Mouse (Mus musculus): Measurements from ENCODE around the gene Fezf2.

Gene Fezf2

DNA sequence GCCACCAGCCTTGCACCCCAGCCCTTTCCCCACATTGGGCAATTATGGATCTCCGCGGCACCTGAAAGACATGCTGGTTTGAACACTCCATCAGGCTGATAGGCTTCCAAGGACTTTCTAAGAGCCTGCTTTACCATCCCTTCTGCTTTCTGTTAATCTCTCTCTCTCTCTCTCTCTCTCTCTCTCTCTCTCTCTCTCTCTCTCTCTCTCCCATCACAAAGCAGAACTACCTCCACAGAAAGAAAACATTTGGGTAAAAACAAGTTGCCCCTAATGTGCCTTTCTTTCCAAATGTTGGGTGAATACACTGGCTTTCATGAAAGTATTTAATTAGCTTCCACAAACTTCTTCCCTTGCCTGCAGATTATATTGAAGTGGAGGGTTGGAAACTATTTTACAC is at the start of gene Fezf2:
Gene Fezf2, minus strand, starts transcription at position 101 of the 400 bp plus-strand sequence.
- DNase-seq (ENCODE audit: low read depth) = no peak

DNA sequence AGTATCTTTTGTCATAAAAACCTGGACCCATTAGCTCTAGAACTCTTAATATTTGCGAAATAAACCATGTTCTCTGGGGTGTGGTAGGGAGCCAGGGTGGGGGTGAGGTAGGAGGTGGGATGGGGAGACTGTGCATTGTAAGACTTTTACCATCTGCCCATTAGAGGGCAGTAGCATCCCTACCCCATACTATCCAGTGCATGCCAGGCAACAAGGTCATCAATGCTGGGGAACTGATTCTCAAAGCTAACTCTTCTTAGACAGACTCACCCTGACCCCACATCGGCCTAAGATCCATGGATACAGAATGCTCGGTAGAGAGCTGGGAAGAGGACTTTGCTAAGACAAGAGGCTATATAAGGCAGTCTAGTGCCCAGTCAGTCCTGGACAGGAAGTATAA is 49.6 kb upstream of the Fezf2 start:
- no peak for DNase-seq (ENCODE audit: low read depth)

DNA sequence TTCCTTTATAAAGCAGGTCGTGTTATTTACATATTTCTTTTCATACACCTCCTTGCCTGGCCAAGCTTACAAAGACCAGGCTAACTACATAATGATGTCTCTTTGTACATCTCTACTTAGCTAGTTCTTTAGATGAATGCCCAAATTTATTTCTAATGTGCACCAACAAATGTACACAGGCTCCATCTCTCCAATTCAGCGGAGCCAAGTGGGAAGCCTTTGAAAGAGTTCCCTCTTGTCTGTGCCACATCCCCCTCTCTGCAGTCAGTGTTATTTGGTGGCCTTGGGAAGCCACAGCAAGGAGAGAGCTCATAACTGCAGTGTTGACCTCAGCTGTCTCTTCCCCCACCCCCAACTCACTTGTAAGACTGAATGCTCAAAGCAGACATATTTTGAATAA is 46.3 kb upstream of the Fezf2 start:
- DNase-seq (ENCODE audit: low read depth) = no peak

DNA sequence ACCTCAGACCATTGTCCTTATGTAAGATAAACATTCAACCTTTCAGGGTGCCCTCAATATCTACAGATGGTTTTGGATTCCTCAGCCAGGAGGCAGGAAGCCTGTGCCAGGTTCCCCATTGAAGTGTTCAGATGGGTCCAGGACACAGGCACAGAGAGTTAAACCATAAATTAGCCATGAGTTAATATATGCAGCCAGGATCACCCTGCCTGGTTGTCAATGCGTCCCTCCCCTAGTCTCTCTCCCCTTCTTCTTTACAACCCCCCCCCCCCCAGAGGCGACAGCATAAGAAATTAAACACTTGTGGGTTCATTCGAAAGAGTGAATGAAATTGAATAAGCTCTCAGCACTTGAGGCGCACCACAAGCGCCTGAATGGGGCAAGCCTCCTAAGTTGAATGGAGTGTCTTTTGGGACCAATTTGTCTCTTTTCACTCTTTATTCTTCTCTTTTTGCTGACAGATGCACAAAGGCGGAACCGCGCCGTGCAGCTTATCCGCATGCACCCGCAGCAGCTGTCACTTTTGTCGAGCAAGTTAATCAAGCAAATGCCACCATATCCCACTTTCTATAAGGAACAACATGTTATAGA is 45.4 kb upstream of the Fezf2 start:
- no peak for DNase-seq (ENCODE audit: low read depth)

DNA sequence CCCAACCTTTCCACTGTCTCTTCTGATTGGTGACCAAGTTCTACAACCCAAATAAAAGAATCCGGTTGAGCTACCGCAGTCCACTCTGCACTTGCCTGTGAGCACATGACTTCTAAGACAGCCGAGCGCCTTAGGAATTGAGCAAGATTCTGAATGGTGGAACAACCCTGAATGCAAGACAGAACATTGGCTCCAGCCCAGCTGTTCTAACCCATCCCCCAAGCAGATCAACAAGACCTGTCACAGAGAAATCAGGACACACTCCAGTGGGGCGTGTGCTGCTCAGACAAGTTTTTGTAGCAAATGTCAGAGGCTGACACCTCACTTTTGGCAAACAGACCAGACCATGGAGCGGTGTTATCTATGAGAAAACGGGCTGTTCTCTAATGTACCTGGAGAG is 43.2 kb upstream of the Fezf2 start:
- no peak for DNase-seq (ENCODE audit: low read depth)

DNA sequence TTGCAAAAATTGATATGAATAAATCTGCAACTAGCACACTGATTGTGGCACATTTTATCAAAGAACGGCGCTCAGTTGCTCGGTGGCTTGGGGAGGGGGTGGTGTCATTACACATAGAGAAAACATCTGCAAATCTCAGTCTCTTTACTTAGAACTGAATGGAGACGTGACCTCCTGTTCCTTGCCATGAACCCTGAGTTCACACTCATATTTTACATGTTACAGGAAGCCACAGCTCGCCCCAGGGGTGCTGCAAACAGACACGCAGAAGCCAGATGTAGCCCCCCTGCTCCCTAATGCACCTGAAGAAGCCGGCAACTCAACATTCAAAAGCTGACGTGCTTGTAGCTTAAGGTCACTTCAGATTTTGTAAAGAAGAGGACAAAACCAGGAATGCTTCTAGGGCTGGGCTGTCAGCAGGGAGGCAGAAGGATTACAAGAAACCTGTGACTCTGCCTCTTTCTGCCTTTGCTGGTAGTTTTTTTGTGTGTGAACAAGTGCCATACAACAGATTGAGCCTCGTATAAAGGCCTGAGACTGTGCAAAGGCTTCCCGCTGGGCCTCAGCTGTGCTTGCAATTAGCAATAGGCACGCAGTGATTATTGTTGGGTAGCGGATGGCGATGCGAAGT is 40.9 kb upstream of the Fezf2 start:
- DNase-seq (ENCODE audit: low read depth) = no peak

DNA sequence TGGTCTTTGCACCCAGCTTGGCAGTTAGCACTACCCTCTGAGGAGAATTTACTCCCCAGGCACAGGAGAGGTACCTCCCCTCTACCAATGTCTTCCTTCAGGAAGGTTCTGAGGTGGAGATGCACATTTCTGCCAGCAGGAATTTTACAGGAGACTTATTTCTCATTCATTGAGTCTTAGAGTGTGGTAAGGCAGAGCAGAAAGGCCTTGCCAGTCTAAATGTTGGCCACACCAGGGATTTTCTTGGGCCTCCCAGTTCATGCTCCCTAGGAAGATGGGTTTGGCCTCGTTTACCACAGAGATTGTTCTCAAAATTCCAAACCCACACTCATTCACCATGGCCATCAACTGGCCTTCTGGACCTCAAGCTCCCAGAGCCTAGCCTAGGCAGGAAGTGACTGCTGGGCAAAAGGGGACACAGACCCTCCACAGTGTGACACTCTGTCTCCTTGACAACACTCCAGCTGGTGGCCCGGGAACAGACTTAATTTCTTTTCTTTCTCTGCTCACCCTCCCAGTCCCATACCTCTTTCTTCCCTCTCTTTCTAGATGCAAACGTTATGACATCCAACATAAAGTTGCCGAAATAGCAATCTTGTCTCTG is 40.3 kb upstream of the Fezf2 start:
- no peak for DNase-seq (ENCODE audit: low read depth)

DNA sequence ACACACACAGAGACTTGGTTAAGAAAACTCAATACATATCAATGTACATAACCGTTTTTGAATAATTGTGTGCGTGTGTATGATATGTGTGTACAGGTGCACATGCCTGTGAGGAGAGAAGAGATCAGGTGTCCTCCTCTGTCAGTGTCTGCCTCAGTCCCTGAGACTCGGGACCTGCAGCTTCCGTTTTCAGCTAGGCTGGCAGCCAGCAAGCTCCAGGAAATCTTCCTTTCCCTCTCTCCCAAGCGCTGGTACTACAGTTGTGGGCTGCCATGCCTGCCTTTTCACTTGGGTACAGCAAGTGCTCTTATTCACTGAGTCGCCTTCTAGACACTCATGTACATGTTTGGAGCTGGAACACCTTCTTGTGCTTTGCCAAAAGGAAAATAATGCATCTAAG is 39.2 kb upstream of the Fezf2 start:
- DNase-seq (ENCODE audit: low read depth) = no peak

DNA sequence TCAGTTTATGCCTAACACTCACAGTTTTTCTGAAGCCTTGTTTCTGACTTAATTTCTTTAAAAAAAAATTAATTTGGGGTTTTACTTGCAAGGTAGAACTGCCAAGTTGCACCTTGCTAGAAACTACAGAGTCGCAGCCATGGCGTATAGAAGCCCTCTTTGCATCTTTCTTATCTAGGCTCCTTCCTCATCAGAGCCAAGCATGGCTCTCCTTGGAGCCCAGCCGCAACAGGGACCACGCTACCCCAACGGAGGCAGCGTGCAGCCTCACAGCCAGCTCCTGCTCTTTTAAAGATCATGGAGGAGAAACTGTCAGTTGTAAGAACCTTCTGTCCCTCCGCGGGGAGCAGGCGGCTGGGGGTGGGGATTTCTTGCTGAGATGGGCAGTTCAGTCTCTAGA is 29.9 kb upstream of the Fezf2 start:
- no peak for DNase-seq (ENCODE audit: low read depth)

DNA sequence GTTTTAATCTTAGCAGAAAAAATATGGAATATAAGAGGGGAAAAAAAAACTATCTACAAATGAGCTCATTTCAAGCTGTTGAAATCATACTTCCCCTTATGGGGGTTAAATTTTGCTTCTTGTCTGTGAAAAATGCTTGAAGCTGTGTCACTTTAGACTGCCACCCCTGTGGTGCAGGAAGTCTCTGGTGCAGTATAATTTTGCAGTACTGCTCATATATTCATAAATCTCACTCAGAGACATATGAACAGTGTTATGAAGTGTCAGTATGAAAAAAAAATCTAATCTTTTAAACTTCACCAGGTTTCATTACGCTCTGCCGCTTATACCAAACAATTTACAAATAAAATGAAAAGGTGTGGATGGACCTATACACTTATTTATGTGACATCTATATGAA is 29.3 kb upstream of the Fezf2 start:
- no peak for DNase-seq (ENCODE audit: low read depth)

DNA sequence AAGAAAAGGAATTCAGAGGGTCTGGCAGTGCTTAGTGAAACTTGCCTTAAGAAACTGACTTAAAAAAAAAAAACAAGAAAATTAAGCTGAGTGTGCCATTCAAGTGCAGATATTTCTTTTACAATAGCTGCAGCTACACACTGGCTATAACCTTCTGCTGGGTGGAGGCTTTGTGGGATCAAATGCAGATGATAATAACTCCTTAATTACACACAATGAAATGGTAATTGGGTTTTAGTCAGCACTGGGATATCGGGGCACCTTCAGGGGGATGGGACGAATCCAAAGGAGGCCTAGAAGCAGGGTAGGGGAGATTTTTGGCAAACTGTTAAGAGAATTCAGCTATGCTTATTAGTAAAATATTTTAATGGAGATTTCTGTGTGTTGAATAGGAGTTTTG is 27.5 kb upstream of the Fezf2 start:
- no peak for DNase-seq (ENCODE audit: low read depth)

DNA sequence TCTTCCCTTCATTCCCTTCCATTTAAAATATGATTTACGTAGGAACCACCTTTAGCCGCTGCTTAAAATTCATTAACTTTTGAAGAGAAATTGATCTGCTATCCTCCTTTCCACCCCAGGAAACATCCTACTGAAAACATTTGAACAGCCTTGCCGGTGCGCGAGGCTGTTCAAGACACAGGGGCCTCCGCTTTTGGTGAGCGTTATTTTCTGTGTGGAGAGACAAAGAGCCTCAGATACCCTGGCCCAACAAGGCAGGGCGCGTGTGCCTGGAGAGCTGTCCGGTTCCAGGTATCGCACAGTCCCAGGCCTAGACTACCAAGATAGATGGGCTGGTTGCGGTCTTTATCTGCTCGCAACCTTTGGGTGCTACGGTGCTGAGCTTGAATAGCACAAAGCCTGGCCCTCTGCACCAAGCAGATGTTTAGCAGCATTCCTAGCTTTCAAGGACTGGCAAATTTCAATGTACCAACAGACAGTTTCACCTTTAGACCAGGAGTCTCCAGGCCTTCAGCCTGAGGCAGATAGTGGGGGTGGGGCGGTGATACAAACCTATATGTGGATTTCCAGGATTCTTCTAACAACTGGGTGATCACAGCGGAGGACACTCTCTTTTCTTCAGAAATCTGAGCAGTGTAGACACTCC is 2.4 kb upstream of the Fezf2 start:
- no peak for DNase-seq (ENCODE audit: low read depth)

DNA sequence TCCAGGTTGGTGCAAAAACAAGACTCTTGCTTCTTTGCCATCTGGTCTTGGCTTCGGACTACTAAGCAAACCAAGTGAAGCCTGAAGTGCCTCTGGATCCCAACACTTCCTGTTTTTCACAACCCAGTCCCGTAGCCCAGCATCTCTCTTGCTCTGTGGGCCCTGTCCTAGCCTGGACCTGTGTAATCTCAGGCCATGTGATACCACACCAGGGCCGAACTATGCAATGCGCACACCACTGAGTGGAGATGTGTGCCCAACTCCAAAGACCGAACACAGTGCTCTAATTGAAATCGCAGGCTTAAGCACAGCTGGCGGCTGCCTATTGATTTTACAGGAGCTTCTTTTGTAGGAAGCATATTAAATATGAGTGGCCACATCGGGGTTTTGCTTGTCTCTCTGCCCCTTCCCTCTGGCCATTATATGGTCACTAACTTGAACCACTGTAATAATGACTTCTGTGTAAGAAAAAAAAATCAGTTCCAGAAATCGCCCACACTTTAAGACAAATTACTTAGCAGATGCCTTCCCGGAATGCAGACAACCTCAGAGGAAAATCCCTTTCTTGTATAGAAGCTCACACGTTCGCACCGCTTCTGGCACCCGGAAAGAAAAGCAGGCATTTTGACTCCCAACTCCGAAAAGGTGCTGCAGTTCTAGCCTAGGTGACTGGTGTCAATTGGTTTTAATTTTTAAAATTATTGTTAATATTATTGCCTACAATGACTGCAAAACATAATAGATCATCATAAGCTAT is 1.5 kb upstream of the Fezf2 start:
- no peak for DNase-seq (ENCODE audit: low read depth)

DNA sequence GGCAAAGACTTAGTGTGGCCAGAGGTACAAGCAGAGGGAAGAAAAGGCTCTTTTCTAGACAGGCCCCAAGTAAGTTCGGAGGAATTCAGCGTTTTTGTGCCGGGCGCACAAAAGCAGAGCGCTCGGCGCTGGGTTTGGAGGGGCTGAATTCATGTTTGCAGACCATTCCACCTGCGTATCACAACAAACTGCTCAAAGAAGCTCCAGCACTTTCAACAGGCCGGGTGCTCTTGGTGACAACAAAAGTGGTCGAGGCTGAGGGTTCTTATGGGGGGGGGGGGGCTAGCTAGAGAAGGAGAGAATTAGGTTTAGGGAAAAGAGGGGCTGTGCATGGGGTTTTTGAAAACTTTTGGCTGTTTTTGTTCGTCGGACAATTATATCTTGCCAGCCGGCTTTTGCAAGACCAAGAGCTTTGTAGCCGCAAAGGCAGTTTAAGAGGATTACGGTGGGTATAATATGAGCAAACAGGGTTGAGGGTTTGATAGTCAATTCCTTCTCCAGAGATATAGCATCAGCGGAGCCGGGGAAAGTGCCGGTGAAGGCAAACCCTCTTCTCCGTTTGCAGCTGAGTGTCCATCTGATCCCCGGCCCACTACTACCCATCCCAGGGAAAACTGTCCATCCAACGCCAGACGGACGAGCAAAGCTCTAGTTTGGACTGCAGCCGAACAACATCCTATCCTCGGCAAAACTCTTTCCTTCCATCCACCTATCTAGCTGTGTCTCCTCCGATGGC is 956 bp downstream of the Fezf2 start:
- DNase-seq (ENCODE audit: low read depth) = no peak

DNA sequence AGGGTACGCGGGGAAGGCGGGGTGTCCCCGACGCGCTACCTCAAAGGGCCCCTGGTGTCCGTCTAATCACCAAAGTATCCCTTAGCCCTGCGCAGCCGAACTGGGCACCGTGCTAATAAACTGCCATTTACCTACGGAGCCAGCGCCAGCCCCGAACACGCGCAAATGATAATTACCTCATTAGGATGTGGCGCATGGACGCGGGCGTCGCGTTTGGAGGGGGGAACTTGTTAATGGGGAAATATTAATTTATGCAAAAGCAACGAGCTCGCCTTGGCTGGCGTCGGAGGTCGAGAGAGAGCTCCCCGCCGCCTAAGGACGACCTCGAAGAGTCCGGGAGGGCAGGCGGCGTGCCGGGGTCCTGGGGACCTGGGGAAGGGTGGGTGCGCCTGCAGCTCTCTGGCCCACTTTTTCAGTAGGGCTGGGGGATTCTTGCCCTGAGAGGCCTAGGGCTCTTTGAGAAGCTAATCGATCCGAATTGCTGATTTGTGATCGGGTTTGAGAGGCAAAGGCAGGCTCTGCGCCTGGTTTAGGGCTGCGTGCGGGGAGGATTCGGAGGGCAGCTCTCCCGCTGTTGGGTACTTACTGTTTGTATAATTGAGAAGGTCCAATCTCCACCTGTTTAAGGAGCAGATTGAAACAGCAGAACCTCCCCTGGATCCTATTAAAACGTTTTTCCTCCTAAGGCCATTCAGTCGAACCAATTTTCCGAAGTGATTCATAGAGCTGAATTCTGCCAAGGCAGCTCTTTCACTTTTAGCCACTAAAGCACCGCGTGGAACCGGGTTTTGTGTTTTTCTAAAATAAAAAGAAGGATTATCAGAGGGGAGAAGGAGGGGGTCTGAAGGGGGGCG is 1.8 kb downstream of the Fezf2 start:
- DNase-seq (ENCODE audit: low read depth) = no peak

DNA sequence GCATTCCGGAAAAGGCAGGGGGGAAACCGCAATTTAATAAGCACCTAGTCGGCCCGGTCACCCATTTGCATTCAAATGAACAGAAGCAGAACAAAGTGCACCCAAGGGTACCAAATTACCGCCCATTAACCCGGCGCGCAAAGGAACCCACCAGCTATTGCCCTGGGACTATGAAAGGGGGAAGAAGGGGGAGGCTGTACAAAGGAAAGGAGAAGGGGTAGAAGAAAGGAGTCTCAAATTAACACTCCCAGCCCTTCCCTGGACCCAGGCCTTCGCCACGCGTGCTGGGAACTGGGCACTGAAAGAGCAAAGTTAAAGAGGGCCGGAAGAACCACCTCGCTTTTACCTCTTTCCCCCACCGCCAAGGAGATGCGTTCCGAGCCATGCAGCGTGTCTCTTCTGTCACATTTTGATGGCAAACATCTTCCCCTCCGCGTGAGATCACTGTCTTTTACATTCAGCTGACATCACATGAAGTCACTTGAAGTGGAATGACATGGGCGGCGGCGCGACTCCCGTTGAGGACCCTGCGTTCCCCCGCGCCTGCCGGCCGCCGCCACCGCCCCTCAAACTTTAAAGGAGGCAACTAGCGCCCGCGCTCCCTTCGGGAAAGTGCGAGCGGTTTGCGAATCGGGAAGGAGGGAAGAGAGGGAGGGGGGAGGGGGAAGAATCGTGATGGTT is 2.6 kb downstream of the Fezf2 start:
- DNase-seq (ENCODE audit: low read depth) = no peak

DNA sequence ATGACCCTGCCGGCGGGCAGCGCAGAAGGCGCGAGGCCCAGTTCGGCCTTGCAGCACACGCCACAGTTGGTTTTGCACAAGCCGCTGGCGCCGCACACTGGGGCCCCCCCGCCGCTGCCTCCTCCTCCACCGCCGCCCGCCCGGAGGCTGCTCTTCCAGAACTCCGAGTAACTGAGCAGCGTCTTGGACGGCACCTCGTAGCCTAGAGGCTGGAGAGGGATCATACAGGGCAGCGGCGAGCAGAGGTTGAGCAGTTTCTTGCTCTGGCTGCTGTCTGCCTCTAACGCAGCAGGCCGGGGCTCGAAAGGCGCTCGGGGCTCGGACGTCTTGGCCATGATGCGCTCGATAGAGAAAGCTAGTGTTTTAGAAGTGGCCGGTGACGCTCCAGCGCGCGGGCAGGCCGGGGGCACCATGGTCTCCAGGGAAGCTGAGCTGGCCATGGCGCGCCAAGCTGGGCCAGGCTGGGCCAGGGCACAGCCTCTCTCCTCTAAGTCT is 3.2 kb downstream of the Fezf2 start:
- DNase-seq (ENCODE audit: low read depth) = no peak

DNA sequence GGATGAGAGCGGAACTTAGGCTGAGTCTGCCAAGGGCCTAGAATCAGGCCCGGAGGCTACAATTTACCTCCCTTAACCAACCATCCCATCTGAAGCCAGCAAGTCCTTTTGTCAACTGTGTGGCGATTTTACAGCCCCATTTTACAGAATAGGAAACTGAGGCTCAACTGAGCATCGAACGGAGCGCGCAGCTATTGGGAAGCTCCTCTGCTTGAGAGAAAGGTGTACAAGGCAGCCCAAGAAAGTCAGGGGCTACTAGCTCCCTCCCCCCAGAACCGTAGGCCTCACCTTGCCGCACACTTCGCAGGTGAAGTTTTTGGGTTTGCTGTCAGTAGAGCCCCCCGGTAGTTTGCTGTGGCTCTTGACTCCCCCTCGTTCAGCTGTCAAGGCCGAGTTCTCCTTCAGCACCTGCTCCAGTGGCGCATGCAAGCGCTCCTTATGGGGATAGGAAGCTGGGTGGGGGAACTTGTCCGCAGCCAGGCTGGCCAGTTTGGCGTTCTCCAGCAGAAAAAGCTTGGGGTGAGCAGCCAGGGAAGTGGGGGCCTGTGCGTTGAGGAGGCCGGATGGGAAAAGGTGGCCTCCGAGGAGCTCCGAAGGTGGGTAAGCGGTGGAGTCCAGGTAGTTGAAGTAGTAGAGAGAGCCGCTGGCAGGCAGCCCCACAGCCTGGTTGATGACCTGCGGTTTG is 3.8 kb downstream of the Fezf2 start:
- no peak for DNase-seq (ENCODE audit: low read depth)

DNA sequence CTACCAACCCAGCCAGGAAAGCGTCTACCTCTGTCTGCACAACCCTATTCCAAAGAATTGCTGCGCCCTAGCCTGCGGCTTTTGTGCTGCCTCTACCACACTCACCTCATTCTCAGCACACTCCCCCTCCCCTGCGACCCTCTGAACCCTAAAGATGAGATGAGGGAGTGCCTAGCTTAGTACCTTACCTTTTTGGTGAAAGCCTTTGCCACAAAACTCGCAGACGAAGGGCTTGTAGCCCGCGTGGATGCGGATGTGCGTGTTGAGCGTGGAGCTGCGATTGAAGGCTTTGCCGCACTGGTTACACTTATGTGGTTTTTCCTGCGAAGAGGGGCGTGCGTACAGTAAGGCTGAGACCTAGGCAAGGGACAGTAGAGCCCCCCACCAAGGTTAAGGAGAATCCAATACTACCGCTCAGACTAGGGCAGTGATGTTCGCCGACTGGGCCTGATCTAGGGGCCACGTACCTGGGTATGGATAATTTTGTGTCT is 4.5 kb downstream of the Fezf2 start:
- DNase-seq (ENCODE audit: low read depth) = no peak
